Mouse (Mus musculus): ENCODE measurements around the gene Calml3. TPM values are rescaled to one million over a fixed set of nuclear protein-coding genes. Genes with fewer than 3 reads are reported as not detected.

Calml3 gene
- polyA plus RNA-seq, 1 experiment, result not detected

DNA sequence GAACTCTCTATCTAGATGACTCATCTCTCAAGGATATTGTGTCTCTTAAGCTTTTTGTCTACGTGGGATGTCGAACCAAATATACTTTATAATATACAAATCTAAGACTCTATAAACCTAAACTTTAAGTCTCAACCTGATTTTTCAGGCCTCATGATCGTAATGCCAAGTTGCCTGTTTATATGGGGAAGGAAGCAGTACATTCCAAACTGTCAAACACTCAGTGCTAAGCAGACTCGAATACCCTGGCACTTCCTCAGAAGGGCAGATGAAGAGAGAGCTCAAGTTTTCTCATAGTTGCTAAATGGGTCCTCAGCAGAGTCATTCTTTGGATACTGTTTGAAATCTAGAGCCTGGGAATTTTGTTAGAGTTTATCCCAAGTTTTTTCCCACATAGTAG is 7.5 kb downstream of the Calml3 start:
- H3K4me3 ChIP-seq (replicated peaks; ENCODE audit: control insufficient read depth, low read depth, low read length), result no peak overlapping the region
- no peak for TF ChIP-seq POLR2A (IDR thresholded peaks at IDR 0.05; ENCODE audit: borderline replicate concordance, control insufficient read depth, low read depth, low read length)
- no peak for TF ChIP-seq CTCF (IDR thresholded peaks at IDR 0.05; ENCODE audit: control insufficient read depth, insufficient read depth, low read length)
- no peaks in the 10 kb centered on the region for H3K4me1 ChIP-seq (ENCODE audit: control insufficient read depth, insufficient read depth, low read length)
- H3K27ac ChIP-seq (ENCODE audit: control insufficient read depth, insufficient read depth, low read depth, low read length, poor library complexity), result no peak overlapping the region
- 50% methylated on average over 4 of the region's 4 CpGs for WGBS

DNA sequence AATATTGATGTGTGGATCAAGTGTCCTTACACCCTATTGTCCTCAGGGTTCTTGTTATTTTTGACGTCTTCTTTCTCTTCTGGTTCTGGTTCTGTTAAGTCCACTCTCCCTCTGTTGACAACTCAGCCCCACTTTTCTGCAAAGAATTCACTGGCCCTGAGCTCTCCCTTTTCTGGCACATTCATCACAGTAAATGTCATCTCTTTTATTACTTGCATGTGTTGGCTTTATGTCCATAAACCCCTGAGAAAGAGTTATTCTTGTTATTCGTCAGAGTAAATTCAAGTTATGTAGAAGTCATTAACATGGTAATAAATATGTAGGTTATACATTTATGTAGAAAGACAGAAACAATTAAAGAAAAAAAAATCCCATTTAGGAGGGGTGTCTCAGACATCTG is 14.6 kb downstream of the Calml3 start:
- Histone ChIP-seq H3K4me3 (replicated peaks; ENCODE audit: control insufficient read depth, low read depth, low read length) (no peak overlapping the region), H3K27ac (ENCODE audit: control insufficient read depth, insufficient read depth, low read depth, low read length, poor library complexity) (no peak overlapping the region), H3K4me1 (ENCODE audit: control insufficient read depth, insufficient read depth, low read length) (no peaks in the 10 kb centered on the region)
- no peak for TF ChIP-seq CTCF (IDR thresholded peaks at IDR 0.05; ENCODE audit: control insufficient read depth, insufficient read depth, low read length)
- no peak for TF ChIP-seq POLR2A (IDR thresholded peaks at IDR 0.05; ENCODE audit: borderline replicate concordance, control insufficient read depth, low read depth, low read length)
- WGBS, result 77% methylated on average over 2 of the region's 2 CpGs

DNA sequence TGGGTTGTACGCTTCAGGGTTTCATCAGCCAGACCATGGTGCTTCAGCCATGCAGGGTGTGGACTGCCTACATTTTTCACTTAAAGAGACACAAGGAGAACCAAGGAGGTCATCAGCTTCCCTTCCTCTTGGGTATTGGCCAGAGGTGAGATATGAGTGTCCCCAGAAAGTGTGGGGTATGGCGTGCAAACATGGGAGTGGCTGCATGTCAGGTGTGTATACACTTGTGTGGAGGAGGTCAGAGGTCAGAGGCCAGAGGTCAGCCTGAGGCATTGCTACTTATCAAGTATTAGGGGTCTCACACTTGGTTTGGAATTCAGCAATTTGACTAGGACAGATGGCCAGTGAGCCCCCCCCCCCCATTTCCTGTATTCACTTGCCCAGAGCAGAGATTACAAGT is 15.5 kb downstream of the Calml3 start:
- WGBS, result 86% methylated on average over 2 of the region's 2 CpGs
- no peaks in the 10 kb centered on the region for H3K4me1 ChIP-seq (ENCODE audit: control insufficient read depth, insufficient read depth, low read length)
- TF ChIP-seq CTCF (IDR thresholded peaks at IDR 0.05; ENCODE audit: control insufficient read depth, insufficient read depth, low read length), result no peak
- no peak for TF ChIP-seq POLR2A (IDR thresholded peaks at IDR 0.05; ENCODE audit: borderline replicate concordance, control insufficient read depth, low read depth, low read length)

DNA sequence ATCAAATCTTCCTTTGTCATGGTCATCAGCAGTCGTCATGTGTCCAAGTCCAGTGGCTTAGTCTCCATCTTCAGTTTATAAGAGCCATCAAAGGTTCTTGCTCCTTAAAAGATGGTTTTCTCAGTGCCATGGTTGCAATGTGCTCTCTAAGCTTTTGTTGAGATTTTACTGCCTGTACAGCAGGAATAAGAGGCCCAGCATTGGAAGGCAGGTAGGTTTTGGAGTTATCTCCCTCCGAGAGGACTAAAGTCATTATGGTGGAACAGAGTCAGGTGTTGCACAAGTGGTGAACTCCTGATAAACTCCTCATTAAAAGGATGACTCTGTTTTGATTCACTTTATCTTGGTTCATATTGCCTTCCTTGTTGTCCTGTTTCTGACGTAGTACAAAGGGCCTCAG is 16.5 kb downstream of the Calml3 start:
- Histone ChIP-seq H3K4me1 (ENCODE audit: control insufficient read depth, insufficient read depth, low read length) (no peaks in the 10 kb centered on the region), H3K4me3 (replicated peaks; ENCODE audit: control insufficient read depth, low read depth, low read length) (no peak overlapping the region), H3K27ac (ENCODE audit: control insufficient read depth, insufficient read depth, low read depth, low read length, poor library complexity) (no peak overlapping the region)
- 83% methylated on average over 3 of the region's 3 CpGs for WGBS
- TF ChIP-seq CTCF (IDR thresholded peaks at IDR 0.05; ENCODE audit: control insufficient read depth, insufficient read depth, low read length) (no peak), POLR2A (IDR thresholded peaks at IDR 0.05; ENCODE audit: borderline replicate concordance, control insufficient read depth, low read depth, low read length) (no peak)

More for the DNA sequence above, 15.5 kb downstream of the Calml3 start:
- no peak overlapping the region for H3K4me3 ChIP-seq (replicated peaks; ENCODE audit: control insufficient read depth, low read depth, low read length)
- H3K27ac ChIP-seq (ENCODE audit: control insufficient read depth, insufficient read depth, low read depth, low read length, poor library complexity), result no peak overlapping the region

DNA sequence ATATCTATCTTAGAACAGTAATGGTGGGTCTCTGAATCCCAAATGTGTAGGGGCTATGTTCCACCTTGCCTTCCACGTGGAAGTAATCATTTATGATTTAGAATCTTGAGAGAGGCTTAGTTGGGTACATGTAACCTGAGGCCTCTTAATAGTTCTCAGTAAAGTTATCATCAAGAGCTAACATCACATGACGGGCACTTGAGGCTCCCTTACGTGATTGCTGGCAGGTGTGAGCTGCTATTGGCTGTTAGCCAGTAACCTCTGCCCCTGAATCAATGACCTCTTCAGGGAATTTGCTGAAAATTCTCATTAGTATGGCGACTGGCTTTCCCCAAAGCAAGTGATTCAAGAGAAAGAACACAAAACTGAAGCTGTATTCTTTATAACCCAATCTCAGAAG is 17.0 kb downstream of the Calml3 start:
- no peak for TF ChIP-seq POLR2A (IDR thresholded peaks at IDR 0.05; ENCODE audit: borderline replicate concordance, control insufficient read depth, low read depth, low read length)
- no peak for TF ChIP-seq CTCF (IDR thresholded peaks at IDR 0.05; ENCODE audit: control insufficient read depth, insufficient read depth, low read length)
- no peaks in the 10 kb centered on the region for H3K4me1 ChIP-seq (ENCODE audit: control insufficient read depth, insufficient read depth, low read length)
- 67% methylated on average over 4 of the region's 4 CpGs for WGBS
- H3K4me3 ChIP-seq (replicated peaks; ENCODE audit: control insufficient read depth, low read depth, low read length), result no peak overlapping the region
- H3K27ac ChIP-seq (ENCODE audit: control insufficient read depth, insufficient read depth, low read depth, low read length, poor library complexity), result no peak overlapping the region

DNA sequence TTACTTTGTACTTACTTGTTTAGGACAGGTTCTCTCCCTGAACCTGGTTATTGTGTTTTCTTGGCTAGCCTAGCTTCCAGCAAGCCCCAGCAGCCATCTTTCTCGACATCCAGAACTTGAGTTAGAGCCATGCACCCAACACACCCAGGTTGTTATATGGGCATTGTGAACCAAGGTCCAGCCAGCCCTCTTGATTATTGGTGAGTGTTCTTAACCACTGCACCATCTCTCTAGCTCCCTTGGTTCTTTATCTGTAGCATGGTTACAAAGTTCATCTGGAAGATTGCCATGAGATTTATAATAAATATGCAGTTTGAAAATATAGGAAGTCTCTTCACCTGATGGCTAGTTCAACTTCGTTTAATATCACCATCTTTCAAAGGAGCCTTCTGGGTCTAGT is 20.5 kb downstream of the Calml3 start:
- Histone ChIP-seq H3K4me1 (ENCODE audit: control insufficient read depth, insufficient read depth, low read length) (no peaks in the 10 kb centered on the region; the same call in 1 of the 2 replicates), H3K4me3 (replicated peaks; ENCODE audit: control insufficient read depth, low read depth, low read length) (no peak overlapping the region), H3K27ac (ENCODE audit: control insufficient read depth, insufficient read depth, low read depth, low read length, poor library complexity) (no peak overlapping the region)
- 54% methylated on average over 2 of the region's 2 CpGs for WGBS
- TF ChIP-seq POLR2A (IDR thresholded peaks at IDR 0.05; ENCODE audit: borderline replicate concordance, control insufficient read depth, low read depth, low read length) (no peak), CTCF (IDR thresholded peaks at IDR 0.05; ENCODE audit: control insufficient read depth, insufficient read depth, low read length) (no peak)

DNA sequence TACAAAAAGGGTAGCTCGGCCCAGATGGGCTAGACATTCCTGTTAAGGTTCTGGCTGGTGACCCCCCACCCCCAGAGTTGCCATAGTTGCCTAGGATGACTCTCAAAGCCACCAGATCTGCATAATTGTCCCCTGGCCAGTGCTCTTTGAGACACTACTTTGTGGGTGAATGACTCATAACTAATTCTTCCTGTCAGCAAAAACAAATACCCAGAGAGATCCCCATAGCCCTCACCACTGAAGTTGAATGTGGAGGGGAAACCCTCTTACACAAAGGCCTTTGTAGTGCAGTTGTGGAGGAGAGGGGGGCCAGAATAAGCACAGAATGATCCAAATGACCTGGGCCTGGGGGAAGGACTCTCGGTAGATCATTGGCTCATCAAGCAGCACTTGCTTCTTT is 21.6 kb downstream of the Calml3 start:
- TF ChIP-seq CTCF (IDR thresholded peaks at IDR 0.05; ENCODE audit: control insufficient read depth, insufficient read depth, low read length), result no peak
- TF ChIP-seq POLR2A (IDR thresholded peaks at IDR 0.05; ENCODE audit: borderline replicate concordance, control insufficient read depth, low read depth, low read length), result no peak
- WGBS, result 12% methylated on average over 2 of the region's 2 CpGs
- Histone ChIP-seq H3K27ac (ENCODE audit: control insufficient read depth, insufficient read depth, low read depth, low read length, poor library complexity) (no peak overlapping the region), H3K4me1 (ENCODE audit: control insufficient read depth, insufficient read depth, low read length) (no peaks in the 10 kb centered on the region; the same call in 1 of the 2 replicates), H3K4me3 (replicated peaks; ENCODE audit: control insufficient read depth, low read depth, low read length) (no peak overlapping the region)

DNA sequence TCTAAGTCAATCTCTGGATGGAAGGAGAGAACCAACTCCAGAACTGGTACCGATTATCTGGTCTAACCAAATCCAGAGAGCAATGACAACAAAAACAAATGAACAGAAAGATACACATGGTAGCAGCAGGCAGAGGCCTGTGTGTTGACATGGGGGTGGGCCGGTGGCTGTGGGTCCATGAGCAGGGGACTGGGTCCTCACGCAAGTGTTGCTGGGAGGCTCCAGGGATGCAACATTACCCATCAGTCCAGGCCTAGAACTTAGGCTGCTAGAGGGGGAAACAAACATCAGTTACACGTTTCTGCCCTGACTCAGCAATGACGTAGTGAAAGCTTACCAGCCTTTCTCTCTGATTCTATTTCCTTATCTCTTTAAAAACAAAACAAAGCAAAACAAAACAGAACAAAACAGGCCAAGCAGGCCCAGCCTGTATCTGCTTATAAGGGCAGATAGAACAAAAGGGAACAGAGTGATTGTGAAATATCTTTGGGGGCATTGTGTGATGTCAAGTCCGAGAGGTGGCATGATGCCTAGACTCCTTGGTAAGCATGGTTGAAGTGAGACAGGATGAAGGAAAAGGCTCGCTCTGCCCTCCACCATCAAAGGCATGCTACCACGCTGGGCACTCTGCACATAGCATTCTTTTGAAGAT is 24.4 kb downstream of the Calml3 start:
- TF ChIP-seq POLR2A (IDR thresholded peaks at IDR 0.05; ENCODE audit: borderline replicate concordance, control insufficient read depth, low read depth, low read length) (no peak), CTCF (IDR thresholded peaks at IDR 0.05; ENCODE audit: control insufficient read depth, insufficient read depth, low read length) (no peak)
- WGBS, result 41% methylated on average over 8 of the region's 8 CpGs
- no peaks in the 10 kb centered on the region; the same call in 1 of the 2 replicates for H3K4me1 ChIP-seq (ENCODE audit: control insufficient read depth, insufficient read depth, low read length)
- H3K27ac ChIP-seq (ENCODE audit: control insufficient read depth, insufficient read depth, low read depth, low read length, poor library complexity), result no peak overlapping the region
- H3K4me3 ChIP-seq (replicated peaks; ENCODE audit: control insufficient read depth, low read depth, low read length), result no peak overlapping the region
